Mouse (Mus musculus) ovary, postnatal 14 days (tissue): ENCODE measurements at regions not wholly inside any gene's neighbourhood (a gene's known extent, or its start where the extent isn't known, plus 50 kb on each side); places are given as distances from the start of the nearest gene placed in this dataset.

Experiments used
- DNase-seq: peaks from one replicate; pipeline ENCODE4 v3.0.0; 2022; ENCODE audit warnings: low spot score

DNA sequence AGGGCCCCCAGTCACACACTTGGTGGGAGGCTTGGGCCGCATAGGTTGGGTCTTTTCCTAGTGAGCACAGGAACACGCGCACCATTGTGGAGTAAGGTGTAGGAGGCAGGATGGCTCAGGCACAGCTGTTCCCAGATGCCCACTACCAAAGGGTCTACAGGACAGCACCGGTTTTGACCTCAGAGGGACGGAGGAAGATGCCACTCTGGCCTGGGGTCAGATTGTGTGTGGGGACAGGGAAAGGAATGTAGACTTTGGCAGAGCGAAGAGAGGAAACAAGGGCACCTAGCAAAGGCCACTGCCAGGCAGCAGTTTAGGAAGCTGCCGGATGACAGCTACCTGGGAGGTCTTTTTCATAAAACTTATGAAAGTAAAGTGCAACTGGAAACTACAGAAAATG, 73.5 kb upstream of the Slc25a13 start:
- DNase-seq: no peak

DNA sequence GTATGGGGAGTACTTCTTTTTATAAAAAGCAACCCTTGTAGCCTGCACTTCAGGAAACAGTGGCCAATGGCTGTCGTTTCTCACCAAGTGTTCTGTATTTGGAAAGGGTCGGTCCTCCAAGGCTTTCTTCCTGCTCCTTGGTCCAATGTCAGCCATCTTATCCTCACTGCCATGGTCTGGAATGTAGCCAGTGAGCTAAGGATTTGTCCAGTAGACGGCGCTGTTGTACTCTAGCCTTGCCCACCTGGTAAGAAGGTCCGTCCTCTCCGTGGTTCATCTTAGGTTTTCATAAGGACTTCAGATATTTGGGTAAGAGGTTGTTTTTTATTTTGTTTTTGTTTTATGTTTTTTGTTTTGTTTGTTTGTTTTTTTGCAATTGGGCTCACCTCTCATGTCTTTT, 72.8 kb upstream of the Slc25a13 start:
- peak; percentile 41 for DNase-seq

DNA sequence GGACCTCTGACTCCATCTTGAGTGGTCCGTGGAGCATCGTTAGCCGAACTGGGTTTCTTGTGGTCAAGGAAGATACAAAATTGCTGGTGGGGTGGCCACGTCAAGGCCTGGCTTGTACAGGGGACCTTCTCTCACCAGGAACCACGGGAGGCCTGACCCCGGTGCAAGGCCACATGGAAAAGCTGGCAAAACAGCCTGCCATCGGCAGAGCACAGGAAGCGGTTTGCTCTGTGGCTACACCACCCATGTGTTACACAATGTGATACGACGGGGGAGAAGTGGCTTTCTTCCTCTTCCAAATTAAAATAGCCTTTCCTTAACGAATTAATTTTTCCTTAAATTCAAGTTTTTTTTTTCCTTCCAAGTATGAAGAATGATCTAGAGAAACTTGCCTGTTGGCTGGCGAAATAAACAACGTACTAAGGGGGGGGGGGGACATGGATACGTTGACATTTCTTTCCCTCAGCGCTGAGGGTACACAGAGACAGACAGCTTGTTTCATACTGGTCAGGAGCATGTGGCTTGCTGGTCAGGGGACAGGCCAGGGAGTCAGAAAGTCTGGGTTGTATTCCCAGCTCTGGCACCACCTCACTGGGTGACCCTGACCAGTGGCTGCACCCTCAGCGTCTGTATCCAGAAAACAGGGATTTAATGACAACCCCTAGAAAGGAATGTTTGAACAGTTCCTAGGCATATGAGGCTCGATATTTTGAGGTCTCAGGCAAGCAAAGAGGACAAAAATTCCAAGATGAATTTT, 64.0 kb upstream of the Slc25a13 start:
- DNase-seq: no peak

DNA sequence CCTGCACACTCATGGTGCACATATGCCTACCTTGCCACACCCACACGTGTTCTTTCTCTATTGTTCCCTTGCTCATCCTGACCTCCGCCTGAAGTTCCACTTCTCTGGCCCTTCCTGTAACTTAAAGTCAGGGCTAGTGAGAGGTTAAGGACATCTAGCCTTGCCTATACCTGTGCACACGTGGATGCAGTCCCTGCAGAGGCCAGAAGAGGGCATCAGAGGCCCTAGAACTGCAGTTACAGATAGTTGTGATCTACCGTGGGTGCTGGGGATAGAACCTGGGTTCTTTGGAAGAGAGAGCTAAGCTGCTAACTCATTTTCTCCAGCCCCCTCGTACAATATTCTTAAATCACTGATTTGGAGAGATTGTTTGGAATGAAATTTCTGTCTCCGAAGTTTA, 62.7 kb upstream of the Slc25a13 start:
- no peak for DNase-seq

DNA sequence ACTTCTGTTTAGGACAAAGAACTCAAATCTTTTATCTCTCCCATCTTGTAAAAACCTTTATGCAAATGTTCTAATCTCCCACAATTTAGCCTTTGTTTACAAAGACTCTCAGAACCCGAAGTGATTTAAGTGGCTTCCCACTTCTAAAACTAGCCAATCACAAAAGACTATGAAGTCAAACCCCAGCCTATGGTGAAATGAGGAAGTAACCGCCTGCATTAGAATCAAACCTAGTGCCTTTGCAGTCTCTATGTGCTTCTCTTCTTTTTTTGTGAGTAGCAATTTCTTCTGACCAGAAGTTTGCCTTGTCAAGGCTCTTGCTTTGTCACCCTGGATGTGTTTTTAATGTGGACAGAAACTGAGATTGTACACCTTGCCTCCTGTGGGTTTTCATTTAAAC, 53.6 kb upstream of the Slc25a13 start:
- DNase-seq: no peak
